Mouse (Mus musculus) heart, adult 2 months (tissue): ENCODE measurements around the gene Det1.

ENCODE experiments used
- CTCF ChIP-seq: fragments of 200-600 bp; IDR thresholded peaks from 2 replicates; pipeline ENCODE4 v1.8.1; 2022; ENCODE audit warnings: antibody characterized with exemption, mild to moderate bottlenecking, moderate library complexity
- EP300 ChIP-seq: fragments of 200-500 bp; IDR thresholded peaks from 2 replicates; pipeline ENCODE4 v1.6.1; 2011; ENCODE audit warnings: low read depth, low read length, control low read depth; ENCODE audit not compliant: insufficient read depth
- POLR2A ChIP-seq: fragments of 200-500 bp; IDR thresholded peaks from 2 replicates; pipeline ENCODE4 v1.6.1; 2011; ENCODE audit warnings: mild to moderate bottlenecking, low read depth, low read length, control low read depth; ENCODE audit not compliant: insufficient read depth

GRCm38 (mm10) chr7:78835656-78836055 lies 11.4 kb downstream of the Det1 start:
- no peak for TF ChIP-seq CTCF
- no peak for TF ChIP-seq POLR2A
- no peak for TF ChIP-seq EP300
